In the genomic region with DNA sequence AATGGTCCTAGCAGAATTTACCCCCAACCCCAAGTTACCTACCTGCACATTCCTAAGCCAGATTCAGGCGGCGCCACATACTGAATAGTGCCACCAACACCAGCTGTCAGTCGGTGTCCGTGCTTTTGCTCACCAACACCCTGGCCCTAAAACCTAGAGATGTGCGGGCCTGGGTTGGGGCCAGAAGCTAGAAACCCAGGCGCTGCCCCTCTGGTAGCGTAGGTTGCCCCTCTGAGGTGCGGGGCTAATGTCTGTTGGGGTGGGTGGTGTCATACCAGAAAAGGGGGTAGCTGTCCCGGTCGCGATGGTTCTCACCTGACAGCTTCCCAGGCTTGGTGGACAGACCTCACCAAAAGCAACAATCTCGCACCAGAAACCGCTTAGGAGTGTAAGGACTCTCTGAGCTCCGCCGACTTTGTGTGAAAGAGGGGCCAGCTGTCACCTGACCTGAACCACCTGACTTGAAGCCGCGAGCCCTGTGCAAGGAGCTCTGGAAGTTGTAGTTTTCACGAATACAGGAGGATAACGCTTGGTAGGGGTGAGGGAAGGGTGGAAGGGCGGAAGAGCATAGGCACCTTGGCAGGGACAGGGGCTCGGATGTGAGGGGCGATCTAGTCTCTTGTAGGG, we compare ENCODE assay signal across 8 mouse cellular contexts. TPM values are rescaled to one million over a fixed set of nuclear protein-coding genes. Genes with fewer than 3 reads are reported as not detected.
DNase-seq lines count a peak whose midpoint lies in the region; ATAC-seq and TF ChIP-seq lines count a peak whose summit lies in the region.

A gene (minus strand): TSS at position 440 of the 627 bp plus-strand sequence.

- WGBS in embryonic facial prominence, embryonic 12.5 days: 1% methylated on average over 22 of the region's 22 CpGs
- under 1% methylated on average over 22 of the region's 22 CpGs for WGBS in heart, embryonic 11.5 days (ENCODE audit: insufficient replicate concordance)
- under 1% methylated on average over 22 of the region's 22 CpGs for WGBS in liver, adult 2 months
- under 1% methylated on average over 22 of the region's 22 CpGs for WGBS in midbrain, postnatal 0 days

- TF ChIP-seq CTCF in liver, adult 2 months (IDR thresholded peaks at IDR 0.05; ENCODE audit: low read depth, low read length): no peak
- TF ChIP-seq CTCF in midbrain, postnatal 0 days (IDR thresholded peaks at IDR 0.05): peak; percentile 18

- no peaks in the 10 kb centered on the region for H3K9me3 ChIP-seq in embryonic facial prominence, embryonic 12.5 days
- H3K9me3 ChIP-seq in heart, embryonic 11.5 days (replicated peaks; ENCODE audit: control insufficient read depth, low read length): no peaks in the 10 kb centered on the region
- H3K9me3 ChIP-seq in midbrain, postnatal 0 days (ENCODE audit: low read length): no peaks in the 10 kb centered on the region

- peak within 1 kb of the TSS; percentile 93 for H3K4me2 ChIP-seq in embryonic facial prominence, embryonic 12.5 days (replicated peaks)
- peak within 1 kb of the TSS; percentile 99 for H3K4me2 ChIP-seq in heart, embryonic 11.5 days
- H3K4me2 ChIP-seq in midbrain, postnatal 0 days (ENCODE audit: low read depth, low read length, poor library complexity, severe bottlenecking): peak within 1 kb of the TSS; percentile 88

- H3K79me2 ChIP-seq in liver, adult 2 months (ENCODE audit: control insufficient read depth, insufficient read depth, low read length): peaks cover 3% of the 10 kb centered on the region; the same call in 1 of the 2 replicates

- H3K27me3 ChIP-seq in embryonic facial prominence, embryonic 12.5 days: no peaks in the 10 kb centered on the region
- no peaks in the 10 kb centered on the region for H3K27me3 ChIP-seq in heart, embryonic 11.5 days (ENCODE audit: control insufficient read depth, insufficient read depth, low read length)
- H3K27me3 ChIP-seq in liver, adult 2 months (ENCODE audit: control insufficient read depth, insufficient read depth, low read length): no peaks in the 10 kb centered on the region
- H3K27me3 ChIP-seq in midbrain, postnatal 0 days (ENCODE audit: insufficient read depth, low read length): no peaks in the 10 kb centered on the region

- 0 out of 2 replicates have a peak within 1 kb of the TSS, but pooled peaks have one; percentile 23 for H3K27ac ChIP-seq in embryonic facial prominence, embryonic 12.5 days
- no peak within 1 kb of the TSS for H3K27ac ChIP-seq in heart, embryonic 11.5 days (ENCODE audit: low read depth, low read length)
- peak within 1 kb of the TSS; percentile 95 for H3K27ac ChIP-seq in liver, adult 2 months (replicated peaks; ENCODE audit: insufficient read depth, low read depth, low read length)
- H3K27ac ChIP-seq in midbrain, postnatal 0 days (ENCODE audit: low read depth, low read length): peak within 1 kb of the TSS; percentile 66

- peaks cover 9% of the 10 kb centered on the region for H3K4me1 ChIP-seq in embryonic facial prominence, embryonic 12.5 days
- no peaks in the 10 kb centered on the region for H3K4me1 ChIP-seq in heart, embryonic 11.5 days (ENCODE audit: control insufficient read depth, insufficient read depth, low read length)
- H3K4me1 ChIP-seq in liver, adult 2 months (ENCODE audit: control insufficient read depth, insufficient read depth, low read length): peaks cover 12% of the 10 kb centered on the region
- H3K4me1 ChIP-seq in midbrain, postnatal 0 days (ENCODE audit: insufficient read depth, low read length): peaks cover 11% of the 10 kb centered on the region; the same call in 1 of the 2 replicates

- peak; percentile 54; the same call in 1 of the 2 replicates for TF ChIP-seq POLR2A in liver, adult 2 months (IDR thresholded peaks at IDR 0.05; ENCODE audit: extremely low read depth, insufficient read depth, low read length)

- peak; percentile 89 for DNase-seq in CD4-positive, CD25-positive, alpha-beta regulatory T cell, adult 2 months (ENCODE audit: low read depth, low spot score)
- DNase-seq in adrenal gland, adult 2 months: no peak
- DNase-seq in kidney, postnatal 10 days: peak; percentile 87
- DNase-seq in liver, adult 2 months (ENCODE audit: extremely low read depth, low read depth, low spot score): peak; percentile 89
- DNase-seq in midbrain, postnatal 0 days (ENCODE audit: low spot score): peak; percentile 92
- peak; percentile 76 to 78 for DNase-seq in thymus, postnatal 10 days (ENCODE audit: low spot score in 2 of 2)

- ATAC-seq in embryonic facial prominence, embryonic 12.5 days (ENCODE audit: insufficient number of reproducible peaks, insufficient read depth, low FRiP score, low TSS enrichment): peak; percentile 95
- peak; percentile 95 for ATAC-seq in heart, embryonic 11.5 days (replicated peaks; ENCODE audit: insufficient number of reproducible peaks, low FRiP score, low TSS enrichment)
- peak; percentile 96 for ATAC-seq in midbrain, postnatal 0 days (ENCODE audit: low FRiP score)

- H3K4me3 ChIP-seq in embryonic facial prominence, embryonic 12.5 days: peak within 1 kb of the TSS; percentile 72
- peak within 1 kb of the TSS; percentile 71 for H3K4me3 ChIP-seq in heart, embryonic 11.5 days (ENCODE audit: low read depth, low read length)
- H3K4me3 ChIP-seq in liver, adult 2 months (ENCODE audit: insufficient read depth, low read depth, low read length): peak within 1 kb of the TSS; percentile 64
- H3K4me3 ChIP-seq in midbrain, postnatal 0 days (ENCODE audit: low read depth, low read length): peak within 1 kb of the TSS; percentile 77

- 0 out of 2 replicates have a peak, but pooled peaks cover 8% of the 10 kb centered on the region for H3K36me3 ChIP-seq in embryonic facial prominence, embryonic 12.5 days
- H3K36me3 ChIP-seq in heart, embryonic 11.5 days (ENCODE audit: control insufficient read depth, insufficient read depth, low read length): no peaks in the 10 kb centered on the region
- H3K36me3 ChIP-seq in liver, adult 2 months (ENCODE audit: control insufficient read depth, insufficient read depth, low read length): peaks cover 3% of the 10 kb centered on the region; the same call in 1 of the 2 replicates
- H3K36me3 ChIP-seq in midbrain, postnatal 0 days (ENCODE audit: insufficient read depth, low read length): peaks cover 4% of the 10 kb centered on the region

- H3K9ac ChIP-seq in embryonic facial prominence, embryonic 12.5 days: peak within 1 kb of the TSS; percentile 75
- H3K9ac ChIP-seq in heart, embryonic 11.5 days (ENCODE audit: low read depth, low read length): peak within 1 kb of the TSS; percentile 75
- H3K9ac ChIP-seq in liver, adult 2 months (ENCODE audit: low read depth, low read length): peak within 1 kb of the TSS; percentile 92
- peak within 1 kb of the TSS; percentile 77 for H3K9ac ChIP-seq in midbrain, postnatal 0 days (replicated peaks; ENCODE audit: low read length, poor library complexity, severe bottlenecking)

RNA-seq across cellular contexts. Expression of the gene that starts here (rescaled TPM):
- 10 to 100 TPM; 16.8 to 18.3 TPM for total RNA-seq in adrenal gland, adult 2 months (2021)
- 11.1 and 12.5 TPM in 2 replicates for polyA plus RNA-seq in adrenal gland, adult 2 months (2012; rRNA removed)
- polyA plus RNA-seq in embryonic facial prominence, embryonic 12.5 days (2016; fragmentation: Nextera tagmentation; extraction: Ambion mirVana): 24.5 and 26.5 TPM in 2 replicates
- 12.7 and 14.9 TPM in 2 replicates for polyA plus RNA-seq in heart, embryonic 11.5 days (2014; fragmentation: Nextera tagmentation; extraction: Ambion mirVana)
- 11.5 and 15.6 TPM in 2 replicates for total RNA-seq in liver, adult 2 months (2014; rRNA removed)
- polyA plus RNA-seq in liver, adult 2 months (2012; rRNA removed): 13.1 and 16.6 TPM in 2 replicates
- total RNA-seq in midbrain, postnatal 0 days (2014; rRNA removed): 21.5 and 22.9 TPM in 2 replicates
- polyA plus RNA-seq in midbrain, postnatal 0 days (2015; fragmentation: Nextera tagmentation; extraction: Ambion mirVana): 13.0 and 13.3 TPM in 2 replicates
